Mouse (Mus musculus): ENCODE measurements at regions not wholly inside any gene's neighbourhood (a gene's known extent, or its start where the extent isn't known, plus 50 kb on each side); places are given as distances from the start of the nearest gene placed in this dataset.

DNA sequence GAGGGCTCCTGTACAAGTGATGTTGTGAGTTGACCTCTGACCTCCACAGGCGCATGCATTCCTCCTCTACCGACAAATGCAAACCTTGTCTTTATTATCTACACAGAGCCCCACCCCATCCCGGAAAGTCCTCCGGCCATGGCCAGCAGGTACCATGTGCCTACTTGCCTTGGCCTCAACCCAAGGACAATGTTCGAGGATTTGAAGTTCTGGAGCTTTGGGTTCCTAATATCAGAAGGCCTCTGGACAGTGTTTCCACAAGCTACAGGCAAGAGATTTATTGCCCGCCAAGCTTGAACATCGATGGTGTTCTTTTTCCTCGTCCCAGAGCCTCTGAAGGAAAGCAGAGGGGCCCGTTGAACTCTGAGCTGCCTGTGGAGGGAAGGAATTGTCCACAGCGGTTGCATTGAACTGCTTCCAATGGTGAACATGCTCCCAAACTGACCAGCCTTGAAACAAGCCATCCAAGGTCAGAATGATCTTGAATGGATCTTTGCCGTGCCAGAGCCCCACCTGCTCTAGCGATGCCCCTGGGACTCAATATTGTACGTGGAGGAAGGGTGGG, 335.9 kb upstream of the Zmiz1 start:
- no peak overlapping the region for H3K27ac ChIP-seq (ENCODE audit: low read depth, low read length)
- no peak overlapping the region for H3K9ac ChIP-seq (ENCODE audit: low read depth, low read length)
- 0 out of 2 replicates have a peak, but pooled peaks cover 2% of the 10 kb centered on the region for H3K4me1 ChIP-seq (replicated peaks; ENCODE audit: control insufficient read depth, insufficient read depth, low read length)
- 75% methylated on average over 13 of the region's 13 CpGs for WGBS
- no peak overlapping the region for H3K4me2 ChIP-seq
- no peaks in the 10 kb centered on the region for H3K36me3 ChIP-seq (ENCODE audit: control insufficient read depth, insufficient read depth, low read length)
- H3K27me3 ChIP-seq (replicated peaks; ENCODE audit: control insufficient read depth, insufficient read depth, low read length), result no peaks in the 10 kb centered on the region
- ATAC-seq (replicated peaks; ENCODE audit: low FRiP score), result no peak
- H3K9me3 ChIP-seq (ENCODE audit: control insufficient read depth, low read length), result no peaks in the 10 kb centered on the region
- H3K4me3 ChIP-seq (ENCODE audit: low read depth, low read length), result no peak overlapping the region
- no peak for DNase-seq (ENCODE audit: low spot score)

DNA sequence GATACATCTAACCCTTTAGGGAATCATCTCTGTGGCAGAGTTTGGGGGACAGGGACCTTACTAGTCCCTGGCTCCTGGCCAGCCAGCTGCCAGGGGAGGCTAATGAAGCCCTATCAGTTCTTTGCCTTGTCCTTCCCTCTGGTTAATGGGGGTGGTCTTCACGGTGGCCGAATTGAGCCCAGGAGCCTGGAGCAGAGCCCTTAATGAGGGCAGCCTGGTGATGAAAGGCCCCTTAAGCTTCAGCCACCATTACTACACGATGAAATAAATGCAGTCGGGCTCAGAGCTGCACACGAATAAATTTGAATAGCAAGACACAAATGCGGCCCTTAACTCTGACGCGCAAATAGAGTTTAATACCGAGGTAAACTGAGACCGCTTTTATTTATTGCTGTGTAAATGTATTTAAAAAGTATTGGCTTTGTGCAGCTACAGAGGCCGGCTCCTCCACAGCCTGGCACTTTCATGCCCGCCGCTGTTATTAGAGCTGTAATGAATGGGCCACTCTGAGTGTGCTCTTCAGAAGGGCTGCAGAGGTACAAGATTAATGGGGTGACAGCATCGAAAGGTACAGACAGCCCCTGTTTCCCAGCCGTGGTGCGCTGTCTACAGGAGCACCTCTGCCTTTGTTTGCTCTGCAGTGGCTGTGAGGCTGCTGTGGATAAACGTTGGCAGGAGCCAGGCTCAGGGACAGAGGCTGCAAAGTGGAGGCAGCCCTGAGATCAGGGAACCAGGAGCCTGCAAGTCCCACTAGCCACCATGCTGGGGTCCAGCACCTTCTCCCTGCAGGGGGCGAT, 335.2 kb upstream of the Zmiz1 start:
- 61% methylated on average over 18 of the region's 18 CpGs for WGBS
- Histone ChIP-seq H3K4me1 (replicated peaks; ENCODE audit: control insufficient read depth, insufficient read depth, low read length) (0 out of 2 replicates have a peak, but pooled peaks cover 2% of the 10 kb centered on the region), H3K9ac (ENCODE audit: low read depth, low read length) (no peak overlapping the region), H3K9me3 (ENCODE audit: control insufficient read depth, low read length) (no peaks in the 10 kb centered on the region), H3K27ac (ENCODE audit: low read depth, low read length) (no peak overlapping the region), H3K4me2 (no peak overlapping the region), H3K36me3 (ENCODE audit: control insufficient read depth, insufficient read depth, low read length) (no peaks in the 10 kb centered on the region), H3K4me3 (ENCODE audit: low read depth, low read length) (no peak overlapping the region), H3K27me3 (replicated peaks; ENCODE audit: control insufficient read depth, insufficient read depth, low read length) (no peaks in the 10 kb centered on the region)
- ATAC-seq (replicated peaks; ENCODE audit: low FRiP score) (no peak), DNase-seq (ENCODE audit: low spot score) (no peak)

DNA sequence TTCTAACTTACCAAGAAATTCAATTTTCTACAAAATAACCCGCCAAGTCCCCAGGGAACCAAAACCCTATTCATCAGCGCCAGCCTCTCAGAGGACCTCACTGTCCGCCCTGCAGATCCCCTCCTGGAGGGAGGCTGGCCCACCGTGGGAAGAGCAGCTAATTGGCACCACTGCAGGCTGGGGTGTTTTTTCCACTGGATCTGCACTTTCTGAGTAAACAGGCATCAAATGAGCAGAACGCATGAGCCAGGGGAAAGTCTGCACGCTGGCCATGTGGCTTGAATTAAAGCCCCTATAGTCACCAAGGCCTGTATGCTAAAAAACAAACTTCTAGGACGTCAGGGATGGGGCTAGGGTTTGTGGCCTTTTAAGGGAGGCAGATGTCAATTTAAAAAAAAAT, 332.4 kb upstream of the Zmiz1 start:
- Histone ChIP-seq H3K9me3 (ENCODE audit: control insufficient read depth, low read length) (no peaks in the 10 kb centered on the region), H3K4me1 (replicated peaks; ENCODE audit: control insufficient read depth, insufficient read depth, low read length) (0 out of 2 replicates have a peak, but pooled peaks cover 2% of the 10 kb centered on the region), H3K36me3 (ENCODE audit: control insufficient read depth, insufficient read depth, low read length) (no peaks in the 10 kb centered on the region), H3K27ac (ENCODE audit: low read depth, low read length) (no peak overlapping the region), H3K4me3 (ENCODE audit: low read depth, low read length) (no peak overlapping the region), H3K4me2 (no peak overlapping the region), H3K9ac (ENCODE audit: low read depth, low read length) (no peak overlapping the region), H3K27me3 (replicated peaks; ENCODE audit: control insufficient read depth, insufficient read depth, low read length) (no peaks in the 10 kb centered on the region)
- ATAC-seq (replicated peaks; ENCODE audit: low FRiP score) (no peak), DNase-seq (ENCODE audit: low spot score) (no peak)
- 53% methylated on average over 7 of the region's 7 CpGs for WGBS

DNA sequence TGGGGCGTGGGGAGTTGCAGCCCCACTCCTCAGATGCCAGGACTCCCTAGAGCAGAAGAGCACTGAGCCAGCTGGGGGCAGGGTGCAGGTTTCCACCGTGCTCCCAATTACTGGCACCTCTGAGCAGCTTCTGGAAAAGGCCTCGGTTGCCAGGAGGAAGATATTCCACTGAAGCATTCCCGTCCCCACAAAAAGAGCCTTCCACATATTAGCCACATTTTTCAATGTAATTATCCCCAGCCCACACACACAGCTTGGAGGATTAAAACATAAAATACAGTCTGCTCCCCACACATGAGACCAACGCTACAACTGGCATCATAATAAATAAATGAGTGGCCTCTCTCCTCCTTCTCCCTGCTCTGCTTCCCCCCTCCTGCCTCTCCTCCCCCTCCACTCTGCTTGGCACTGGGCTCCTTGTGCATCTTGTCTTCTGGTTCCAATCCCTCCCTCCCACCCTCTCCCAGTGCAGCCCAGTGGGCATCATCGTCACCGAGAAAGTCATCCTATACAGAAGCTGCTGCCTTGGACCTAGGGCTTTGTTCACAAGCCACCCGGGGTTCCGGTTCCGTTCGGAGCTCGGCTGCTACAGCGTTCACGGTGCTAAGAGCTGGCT, 331.3 kb upstream of the Zmiz1 start:
- WGBS, result 58% methylated on average over 14 of the region's 14 CpGs
- H3K27ac ChIP-seq (ENCODE audit: low read depth, low read length), result no peak overlapping the region
- no peak for DNase-seq (ENCODE audit: low spot score)

DNA sequence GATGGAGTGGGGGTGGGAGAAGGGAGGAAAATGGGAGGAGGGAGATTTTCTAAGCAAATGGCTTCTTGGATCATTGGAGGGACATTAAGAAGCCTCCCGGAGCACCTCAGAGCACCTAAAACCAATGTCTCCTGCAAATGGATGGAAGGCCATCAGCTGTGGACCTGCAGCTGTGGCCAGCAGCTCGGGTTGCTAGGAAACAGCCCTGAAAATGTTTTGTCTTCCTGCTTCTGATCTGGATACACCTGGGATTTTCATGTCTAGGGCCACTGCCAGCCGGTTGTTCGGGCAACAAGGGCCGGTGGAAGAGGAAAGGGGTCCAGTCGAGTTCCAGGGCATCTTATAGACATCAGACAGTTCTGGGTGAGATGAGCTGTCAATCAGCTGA, 330.8 kb upstream of the Zmiz1 start:
- Histone ChIP-seq H3K9me3 (ENCODE audit: control insufficient read depth, low read length) (no peaks in the 10 kb centered on the region), H3K9ac (ENCODE audit: low read depth, low read length) (no peak overlapping the region), H3K4me3 (ENCODE audit: low read depth, low read length) (no peak overlapping the region), H3K4me1 (replicated peaks; ENCODE audit: control insufficient read depth, insufficient read depth, low read length) (0 out of 2 replicates have a peak, but pooled peaks cover 2% of the 10 kb centered on the region), H3K36me3 (ENCODE audit: control insufficient read depth, insufficient read depth, low read length) (no peaks in the 10 kb centered on the region), H3K4me2 (no peak overlapping the region), H3K27ac (ENCODE audit: low read depth, low read length) (no peak overlapping the region), H3K27me3 (replicated peaks; ENCODE audit: control insufficient read depth, insufficient read depth, low read length) (no peaks in the 10 kb centered on the region)
- ATAC-seq (replicated peaks; ENCODE audit: low FRiP score) (no peak), DNase-seq (ENCODE audit: low spot score) (no peak)
- whole genome bisulfite sequencing, result 74% methylated on average over 6 of the region's 6 CpGs

More for the DNA sequence above, 331.3 kb upstream of the Zmiz1 start:
- Histone ChIP-seq H3K27me3 (replicated peaks; ENCODE audit: control insufficient read depth, insufficient read depth, low read length) (no peaks in the 10 kb centered on the region), H3K9me3 (ENCODE audit: control insufficient read depth, low read length) (no peaks in the 10 kb centered on the region), H3K36me3 (ENCODE audit: control insufficient read depth, insufficient read depth, low read length) (no peaks in the 10 kb centered on the region), H3K9ac (ENCODE audit: low read depth, low read length) (no peak overlapping the region), H3K4me3 (ENCODE audit: low read depth, low read length) (no peak overlapping the region), H3K4me1 (replicated peaks; ENCODE audit: control insufficient read depth, insufficient read depth, low read length) (0 out of 2 replicates have a peak, but pooled peaks cover 2% of the 10 kb centered on the region), H3K4me2 (no peak overlapping the region)
- ATAC-seq (replicated peaks; ENCODE audit: low FRiP score), result no peak

DNA sequence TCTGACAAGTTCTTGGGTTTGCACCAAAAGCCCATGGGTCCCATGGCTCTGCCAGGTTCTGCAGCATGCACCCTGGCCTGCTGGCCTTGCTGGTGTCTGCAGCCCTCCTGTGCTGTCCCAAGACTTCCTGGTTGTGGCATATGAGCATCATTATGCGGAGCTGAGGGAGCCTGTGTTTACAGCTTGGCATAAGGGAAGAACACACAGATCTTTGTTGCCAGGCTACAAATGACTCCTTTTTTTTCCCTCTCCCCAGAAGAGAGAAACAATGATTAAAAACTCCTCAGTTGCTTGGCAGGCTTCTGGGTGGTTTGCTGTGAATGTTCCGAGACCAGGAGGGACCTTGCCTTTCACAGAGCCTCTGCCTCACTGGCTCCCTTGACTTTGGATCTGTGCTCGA, 323.6 kb upstream of the Zmiz1 start:
- no peak overlapping the region for H3K4me2 ChIP-seq
- no peaks in the 10 kb centered on the region for H3K27me3 ChIP-seq (replicated peaks; ENCODE audit: control insufficient read depth, insufficient read depth, low read length)
- H3K36me3 ChIP-seq (ENCODE audit: control insufficient read depth, insufficient read depth, low read length), result no peaks in the 10 kb centered on the region
- no peak overlapping the region for H3K27ac ChIP-seq (ENCODE audit: low read depth, low read length)
- no peak for DNase-seq (ENCODE audit: low spot score)
- ATAC-seq (replicated peaks; ENCODE audit: low FRiP score), result no peak
- no peaks in the 10 kb centered on the region for H3K4me1 ChIP-seq (replicated peaks; ENCODE audit: control insufficient read depth, insufficient read depth, low read length)
- H3K9ac ChIP-seq (ENCODE audit: low read depth, low read length), result no peak overlapping the region
- no peak overlapping the region for H3K4me3 ChIP-seq (ENCODE audit: low read depth, low read length)
- WGBS, result 85% methylated on average over 3 of the region's 3 CpGs
- 0 out of 2 replicates have a peak, but pooled peaks cover 3% of the 10 kb centered on the region for H3K9me3 ChIP-seq (ENCODE audit: control insufficient read depth, low read length)

DNA sequence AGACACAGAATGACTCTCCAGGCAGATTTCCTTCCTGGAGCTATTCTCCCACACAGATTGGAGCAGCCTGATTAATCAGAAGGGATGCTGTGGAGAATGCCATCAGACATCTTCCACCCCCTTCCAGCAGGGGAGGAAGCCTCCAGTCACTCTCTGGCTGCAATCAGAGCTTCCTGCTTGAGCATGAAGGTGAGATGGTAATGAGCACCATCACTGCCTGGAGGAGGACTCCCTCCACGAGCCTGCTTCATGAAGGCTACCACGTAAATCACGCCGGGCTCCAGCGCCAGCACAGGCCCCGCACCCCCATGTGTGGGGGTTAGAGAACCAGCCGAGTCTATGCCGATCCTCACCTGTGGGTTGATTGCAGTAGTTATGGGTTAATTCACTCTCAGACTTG, 321.7 kb upstream of the Zmiz1 start:
- Histone ChIP-seq H3K27ac (ENCODE audit: low read depth, low read length) (no peak overlapping the region), H3K4me3 (ENCODE audit: low read depth, low read length) (no peak overlapping the region), H3K4me2 (no peak overlapping the region), H3K27me3 (replicated peaks; ENCODE audit: control insufficient read depth, insufficient read depth, low read length) (no peaks in the 10 kb centered on the region), H3K9me3 (ENCODE audit: control insufficient read depth, low read length) (0 out of 2 replicates have a peak, but pooled peaks cover 3% of the 10 kb centered on the region), H3K9ac (ENCODE audit: low read depth, low read length) (no peak overlapping the region), H3K36me3 (ENCODE audit: control insufficient read depth, insufficient read depth, low read length) (no peaks in the 10 kb centered on the region), H3K4me1 (replicated peaks; ENCODE audit: control insufficient read depth, insufficient read depth, low read length) (no peaks in the 10 kb centered on the region)
- ATAC-seq (replicated peaks; ENCODE audit: low FRiP score) (no peak), DNase-seq (ENCODE audit: low spot score) (no peak)
- WGBS, result 87% methylated on average over 8 of the region's 8 CpGs

DNA sequence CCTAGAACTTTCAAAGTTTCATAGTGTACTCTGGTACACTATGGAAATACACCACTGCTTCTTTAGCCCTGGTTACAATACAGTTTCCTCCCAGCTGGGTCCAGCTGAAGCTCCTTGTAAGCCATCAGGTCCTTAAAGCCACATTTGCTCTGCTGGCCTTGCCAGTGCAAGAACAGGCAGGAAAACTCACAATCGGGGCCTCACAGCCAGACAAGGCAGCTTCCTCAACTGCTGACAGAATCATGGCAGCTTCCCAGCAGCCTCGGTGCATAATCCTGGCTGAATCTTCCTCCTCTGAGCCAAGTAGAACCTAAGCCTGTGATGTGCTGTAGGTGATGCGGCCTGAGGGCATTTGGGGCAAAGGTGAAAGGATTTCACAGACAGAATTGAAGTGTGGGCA, 320.5 kb upstream of the Zmiz1 start:
- Histone ChIP-seq H3K4me2 (no peak overlapping the region), H3K9ac (ENCODE audit: low read depth, low read length) (no peak overlapping the region), H3K27ac (ENCODE audit: low read depth, low read length) (no peak overlapping the region), H3K36me3 (ENCODE audit: control insufficient read depth, insufficient read depth, low read length) (no peaks in the 10 kb centered on the region), H3K27me3 (replicated peaks; ENCODE audit: control insufficient read depth, insufficient read depth, low read length) (no peaks in the 10 kb centered on the region), H3K4me1 (replicated peaks; ENCODE audit: control insufficient read depth, insufficient read depth, low read length) (no peaks in the 10 kb centered on the region), H3K4me3 (ENCODE audit: low read depth, low read length) (no peak overlapping the region), H3K9me3 (ENCODE audit: control insufficient read depth, low read length) (0 out of 2 replicates have a peak, but pooled peaks cover 3% of the 10 kb centered on the region)
- DNase-seq (ENCODE audit: low spot score) (no peak), ATAC-seq (replicated peaks; ENCODE audit: low FRiP score) (no peak)
- WGBS, result 61% methylated on average over 3 of the region's 3 CpGs

Measured in liver, embryonic 11.5 days (tissue).